Mouse (Mus musculus) gastrocnemius, postnatal 25 days (tissue): ENCODE data around the gene Pla2g2e. TPM values are rescaled to one million over a fixed set of nuclear protein-coding genes. Genes with fewer than 3 reads are reported as not detected.
A peak's percentile ranks its signal among the peaks of the same experiment; 100 is the strongest.
"Not testable (repeated sequence)": the region's sequence is repeated elsewhere in the genome, so short reads cannot be mapped to it uniquely, and the experiment has no call there.

Source experiments
- DNase-seq: peaks from one replicate; pipeline ENCODE4 v3.0.0; 2022
- total RNA-seq, 2 experiments: library from RNA; stranded (reverse); gene quantifications; 1 replicate in 1 of 2; 2 replicates in 1 of 2; pipeline ENCODE4 v1.2.3; 2021

Gene Pla2g2e
- total RNA-seq, 2 experiments from 2014 or later: 0.32 TPM; not detected in 1

DNA sequence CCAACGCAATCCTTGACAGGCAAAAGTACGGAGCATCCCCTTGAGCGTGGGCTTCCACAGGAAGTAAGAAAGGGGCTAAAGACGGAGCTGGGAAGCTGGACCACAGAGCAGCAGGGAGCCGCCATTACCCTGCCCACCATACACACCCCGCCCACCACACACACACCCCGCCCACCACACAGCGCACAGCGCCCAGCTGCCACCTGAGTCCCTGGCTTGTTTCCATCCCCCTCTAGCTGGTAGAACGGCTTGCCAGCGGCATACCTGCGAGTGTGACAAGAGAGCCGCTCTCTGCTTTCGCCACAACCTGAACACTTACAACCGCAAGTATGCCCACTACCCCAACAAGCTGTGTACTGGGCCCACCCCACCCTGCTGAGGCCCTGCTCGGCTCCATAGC lies 4.4 kb downstream of the Pla2g2e start:
- no peak for DNase-seq

DNA sequence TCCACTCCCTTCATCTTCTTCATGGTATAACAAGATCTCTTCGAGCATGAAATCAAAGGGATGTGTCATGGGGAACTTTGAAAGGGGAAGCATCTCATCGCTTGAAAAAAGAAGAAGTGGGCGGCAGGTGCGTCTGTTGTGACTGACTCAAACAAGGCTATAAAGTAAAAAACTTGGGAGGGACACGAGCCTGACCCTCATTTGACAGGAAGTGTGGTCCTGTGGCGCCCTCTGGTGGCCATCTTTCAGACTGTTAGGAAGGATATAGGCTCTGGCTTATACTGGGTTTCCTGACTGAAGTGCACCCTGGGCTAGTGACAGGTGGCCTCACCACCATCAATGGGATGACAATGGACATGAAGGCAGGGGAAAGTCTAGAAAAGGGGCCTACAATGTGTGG lies 6.5 kb downstream of the Pla2g2e start:
- peak; percentile 45 for DNase-seq

DNA sequence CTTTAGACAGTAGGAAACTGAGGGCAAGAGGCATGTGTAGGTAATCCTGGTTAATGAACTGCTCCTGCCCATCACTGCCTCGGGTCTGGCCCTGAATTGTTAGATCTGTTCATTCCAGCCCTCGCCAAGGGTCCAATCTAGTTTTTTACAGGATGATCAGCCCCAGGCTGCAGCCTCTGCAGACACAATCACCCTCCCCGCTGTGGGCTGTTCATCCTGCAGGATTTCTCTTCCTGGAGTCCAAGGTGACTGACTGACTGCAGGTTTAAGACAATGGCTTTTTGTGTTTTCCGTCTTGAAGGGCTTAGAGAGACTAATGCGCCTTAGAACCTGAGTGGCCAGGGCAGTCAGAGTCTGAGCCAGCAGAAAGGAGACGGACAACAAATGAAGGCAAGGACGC lies 11.4 kb downstream of the Pla2g2e start:
- no peak for DNase-seq

DNA sequence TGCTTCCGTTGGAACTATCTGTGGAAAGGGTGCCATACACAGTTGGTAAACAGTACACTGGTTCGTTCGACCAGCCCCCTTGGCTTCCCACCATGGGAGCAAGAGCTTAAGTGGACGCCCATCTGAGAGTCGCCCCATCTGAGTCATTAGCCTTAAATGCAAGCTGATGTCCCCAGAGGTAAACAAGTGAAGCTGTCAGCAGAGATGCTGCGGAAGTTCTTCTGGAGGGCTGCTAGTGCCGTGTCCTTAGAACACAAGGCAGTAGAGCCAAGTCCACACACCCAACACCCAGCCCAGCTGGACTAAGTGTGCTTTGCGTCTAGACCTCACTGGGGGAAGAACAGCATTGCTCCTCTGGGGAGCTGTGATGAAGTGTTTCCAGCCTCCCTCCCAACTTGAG lies 11.9 kb downstream of the Pla2g2e start:
- peak; percentile 53 for DNase-seq

DNA sequence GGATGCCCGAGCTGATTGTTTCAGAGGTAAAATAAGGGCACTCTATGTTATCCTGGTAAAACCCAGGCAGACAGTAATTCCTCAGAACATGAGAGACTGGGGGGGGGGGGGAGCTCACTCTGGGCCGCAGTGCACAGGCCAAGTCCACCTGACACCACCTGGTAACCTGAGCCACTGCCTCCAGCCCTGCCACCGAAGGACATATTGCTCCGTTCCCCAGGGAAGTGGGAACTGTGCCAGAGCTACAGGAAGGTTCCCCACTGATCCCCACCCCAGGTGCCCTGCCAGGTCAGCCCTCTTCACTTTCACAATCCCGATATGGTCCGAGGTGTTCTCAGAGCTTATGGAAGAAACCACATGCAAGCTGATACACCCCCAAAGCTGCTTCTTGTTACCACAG lies 14.9 kb downstream of the Pla2g2e start:
- DNase-seq: no peak

DNA sequence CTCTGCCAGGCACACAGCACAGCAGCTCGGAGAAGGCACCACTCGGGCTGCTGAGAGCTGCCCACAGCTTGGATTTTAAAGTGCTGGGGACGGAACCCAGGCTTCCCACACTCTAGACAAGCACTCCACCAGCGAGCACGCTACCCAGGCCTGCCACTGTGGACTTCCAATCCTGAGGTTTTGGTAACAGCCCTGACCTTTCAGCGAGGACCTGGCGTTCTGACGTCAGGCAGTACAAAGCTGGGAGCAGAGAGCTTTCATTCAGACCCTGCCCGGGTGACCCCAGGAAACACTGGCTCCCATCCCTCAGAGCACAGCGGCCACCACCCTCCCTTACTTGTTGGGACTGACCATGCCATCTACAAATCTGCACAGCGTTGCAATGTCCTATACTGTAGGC lies 16.0 kb downstream of the Pla2g2e start:
- not testable (repeated sequence) for DNase-seq

DNA sequence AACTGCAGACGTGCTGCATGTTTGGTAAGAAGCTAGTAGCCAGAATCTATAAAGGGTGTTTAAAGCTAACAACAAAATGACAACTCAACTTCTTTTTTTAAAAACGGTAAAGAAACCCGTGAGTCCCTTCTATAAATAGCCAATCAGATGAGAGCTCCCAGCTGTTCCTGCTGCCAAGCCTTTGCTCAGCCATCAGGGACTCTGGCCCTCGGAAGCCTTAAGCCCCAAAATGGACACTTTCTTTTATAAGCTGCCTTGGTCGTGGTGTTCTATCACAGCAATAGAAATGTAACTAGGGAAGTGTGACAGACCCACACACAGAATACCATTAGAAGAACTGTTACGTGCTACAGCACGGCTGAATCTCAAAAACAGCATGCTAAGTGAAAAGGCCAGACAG lies 21.6 kb downstream of the Pla2g2e start:
- no peak for DNase-seq

DNA sequence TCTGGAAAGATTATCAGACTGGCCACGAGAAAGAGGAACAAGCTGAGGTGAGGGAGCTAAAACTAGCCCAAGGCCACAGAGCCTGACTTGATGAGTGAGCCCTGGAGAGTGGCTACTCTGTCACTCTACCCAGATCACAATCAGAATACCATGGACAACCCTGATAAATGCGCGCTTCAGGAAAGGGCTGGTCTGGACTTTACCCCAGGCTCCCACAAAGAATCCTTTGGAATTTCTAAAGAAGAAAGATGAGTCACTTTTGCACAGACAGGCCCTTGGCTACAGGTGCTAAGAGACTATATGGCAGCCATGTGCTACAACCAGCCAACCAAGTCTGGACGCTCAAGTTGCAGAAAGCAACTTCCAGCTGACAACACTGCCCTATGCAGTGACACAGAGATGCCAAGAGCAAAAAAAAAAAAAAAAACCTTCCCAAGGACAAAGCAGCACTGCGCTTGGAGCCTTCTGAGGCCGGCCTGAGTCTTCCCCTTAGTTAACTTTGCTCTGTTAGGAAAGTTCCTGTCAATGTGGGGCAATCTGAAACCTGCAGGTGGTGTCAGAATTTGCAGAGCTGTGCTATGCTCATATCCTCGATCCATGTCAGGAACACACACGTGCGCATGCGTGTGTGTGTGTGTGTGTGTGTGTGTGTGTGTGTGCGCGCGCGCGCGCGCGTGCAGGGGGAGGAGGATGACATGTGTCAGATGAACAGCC lies 28.0 kb downstream of the Pla2g2e start:
- DNase-seq: no peak

DNA sequence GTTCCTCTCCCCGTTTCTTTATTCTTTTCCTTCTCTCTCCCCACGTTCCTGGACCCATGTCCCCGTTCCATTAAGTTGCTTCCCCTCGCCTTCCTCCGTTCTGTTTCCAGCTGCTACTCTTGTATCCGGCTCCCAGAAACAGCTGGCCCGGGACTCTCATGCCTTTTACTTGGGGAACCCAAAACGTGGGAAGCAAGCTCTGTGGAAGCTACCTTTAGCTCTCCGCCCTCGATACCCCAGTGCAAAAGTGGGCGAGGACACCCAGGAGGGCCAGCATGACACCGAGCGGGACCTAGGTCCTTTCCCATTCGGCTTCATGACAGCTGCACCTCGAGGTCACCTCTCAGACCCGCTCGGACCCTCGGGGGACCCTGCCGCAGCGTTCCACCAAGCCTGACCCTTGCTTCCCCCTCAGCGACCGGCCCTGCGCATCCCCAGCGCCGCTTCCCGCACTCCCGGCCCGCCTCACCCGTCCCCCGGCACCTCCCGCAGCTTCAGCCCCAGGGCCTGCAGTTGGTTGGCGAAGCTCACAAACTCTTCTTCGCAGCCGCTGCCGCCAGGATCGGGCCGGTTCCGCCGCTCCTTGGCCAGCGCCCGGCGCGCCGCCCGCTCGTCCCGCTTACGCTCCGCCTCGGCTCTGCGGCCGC lies 35.5 kb downstream of the Pla2g2e start:
- DNase-seq: no peak

DNA sequence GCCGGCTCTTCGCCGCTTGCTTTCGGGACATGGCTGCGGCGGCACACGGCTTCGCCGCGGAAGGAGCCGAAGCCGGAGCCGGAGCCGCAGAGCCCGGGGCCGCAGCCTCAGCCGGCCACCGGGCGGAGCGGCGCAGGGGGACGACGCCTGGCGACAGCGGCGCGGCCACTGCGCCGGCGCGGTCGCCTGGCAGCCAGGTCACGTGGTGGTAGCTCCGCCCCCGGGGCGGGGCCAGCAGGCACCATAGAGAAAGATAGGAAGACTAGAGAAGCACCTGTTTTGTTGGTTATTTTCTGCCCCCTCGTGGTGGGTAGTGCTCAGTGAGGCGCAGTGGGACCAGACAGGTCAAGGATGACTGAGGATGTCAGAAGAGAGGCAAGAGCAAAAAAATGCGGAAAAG lies 36.1 kb downstream of the Pla2g2e start, which contains the start of gene Otud3:
TSS of gene Otud3 (minus strand) at position 149 of the 400 bp plus-strand sequence.
- peak; percentile 95 for DNase-seq

DNA sequence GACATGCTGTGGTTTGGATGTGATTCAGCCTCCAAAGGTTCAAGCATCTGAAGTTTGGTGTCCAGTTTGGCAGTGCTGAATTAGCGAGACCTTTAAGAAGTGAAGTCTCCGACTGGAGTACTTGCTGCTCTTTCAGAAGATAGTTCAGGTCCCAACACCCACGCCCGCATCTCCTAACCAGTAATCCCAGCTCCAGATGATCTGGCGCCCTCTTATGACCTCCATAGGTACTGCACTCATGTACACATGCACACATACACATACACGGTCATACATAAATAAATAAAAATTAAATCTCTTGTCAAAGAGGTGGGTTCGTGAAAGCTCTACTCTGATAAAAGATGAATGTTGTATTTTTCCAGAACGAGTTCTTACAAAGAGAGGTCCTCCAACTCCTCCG lies 39.5 kb downstream of the Pla2g2e start:
- no peak for DNase-seq

DNA sequence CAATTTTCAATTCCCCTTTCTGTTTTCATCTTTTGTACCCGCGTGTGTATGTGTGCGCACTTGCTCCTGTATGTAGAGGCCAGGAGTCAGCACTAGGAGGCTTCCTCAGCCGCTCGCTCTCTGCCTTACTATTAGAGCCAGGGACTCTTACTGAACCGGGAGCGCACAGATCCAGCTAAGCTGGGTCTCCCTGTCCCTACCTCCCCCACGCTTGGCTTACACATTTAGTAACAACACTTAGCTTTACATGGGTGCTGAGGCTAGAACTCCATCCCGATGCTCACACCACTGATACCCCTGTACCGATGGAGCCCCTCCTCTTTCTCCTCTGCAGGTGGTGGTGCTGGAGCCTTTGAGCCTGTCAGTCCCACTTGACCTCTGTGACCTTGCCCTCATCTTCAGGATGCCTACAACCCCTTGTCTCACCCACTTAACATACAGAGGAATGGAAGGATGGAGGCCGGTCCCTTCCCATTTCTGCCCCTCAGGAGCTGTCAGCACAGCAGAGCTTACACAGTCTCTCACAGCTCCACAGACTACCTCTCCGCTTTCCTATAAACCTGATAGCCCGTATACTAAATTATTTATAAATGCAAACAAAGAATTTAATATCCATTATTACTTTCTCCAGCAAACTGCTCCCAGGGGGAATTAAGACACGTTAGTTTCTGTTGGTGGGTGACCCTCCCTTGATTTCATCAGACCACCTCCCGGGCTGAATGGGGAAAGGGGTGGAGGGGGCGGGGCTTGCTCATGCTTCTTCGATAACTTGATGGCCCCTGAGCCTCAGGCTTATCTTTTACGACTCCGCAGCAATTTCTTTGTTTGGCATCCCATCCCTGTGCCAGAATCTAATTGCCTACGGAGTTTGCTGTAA lies 43.8 kb downstream of the Pla2g2e start:
- DNase-seq: no peak

DNA sequence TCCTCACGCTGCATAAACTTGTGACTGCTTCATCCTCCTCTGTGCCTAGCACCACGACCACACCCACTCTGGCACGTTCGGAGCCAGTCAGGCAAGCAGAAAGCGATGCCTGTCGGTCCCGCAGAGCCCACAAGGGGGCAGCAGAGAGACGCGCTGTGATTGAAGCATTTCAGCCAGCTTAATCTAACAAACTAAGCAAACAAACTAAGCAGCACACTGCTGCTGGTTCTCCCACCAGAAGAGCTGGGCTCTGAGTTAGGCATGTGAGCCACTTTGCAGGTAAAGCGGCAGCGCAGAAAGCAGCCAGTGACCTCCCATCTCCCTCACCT lies 44.4 kb downstream of the Pla2g2e start:
- peak; percentile 88 for DNase-seq

DNA sequence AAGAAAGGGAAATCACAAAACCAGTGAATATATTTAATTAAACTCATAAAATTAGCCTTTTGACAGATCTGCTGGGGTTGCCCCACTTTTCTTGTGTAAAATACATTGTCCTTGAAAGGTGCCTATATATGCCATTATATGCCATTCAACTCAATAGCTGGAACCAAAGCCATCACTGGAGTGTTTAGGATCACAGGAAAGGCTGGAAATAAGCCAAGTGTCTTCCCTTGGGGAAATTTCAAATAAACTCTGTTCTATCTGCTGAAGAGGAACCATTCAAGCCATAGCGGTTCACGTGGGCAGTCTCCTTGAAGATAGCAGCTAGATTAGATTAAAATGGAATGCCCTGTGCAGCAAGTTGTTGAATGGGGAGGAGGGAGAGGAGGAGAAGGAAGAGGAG lies 47.8 kb downstream of the Pla2g2e start:
- DNase-seq: no peak

Other genes starting within 250 kb of the Pla2g2e start
- gene Vwa5b1, start 242.1 kb upstream of the Pla2g2e start, total RNA-seq: not detected
- not detected for gene Pla2g2c, start 153.2 kb upstream of the Pla2g2e start, total RNA-seq
- gene Ubxn10, start 140.8 kb upstream of the Pla2g2e start, total RNA-seq: under 1 TPM in 1 of 2 experiments, not detected in 1; 0.08 TPM
- not detected for gene Pla2g2f, start 120.3 kb upstream of the Pla2g2e start, total RNA-seq
- under 1 TPM in 1 of 2 experiments, not detected in 1; 0.29 TPM for gene Pla2g2d, start 102.2 kb upstream of the Pla2g2e start, total RNA-seq
- under 1 TPM; 0.75 to 0.79 TPM for gene Pla2g5, start 14.5 kb upstream of the Pla2g2e start, total RNA-seq
- not detected for gene Gm13030, start 4.0 kb upstream of the Pla2g2e start, total RNA-seq
- 10 to 100 TPM; 11.4 to 13.8 TPM for gene Otud3, start 36.0 kb downstream of the Pla2g2e start, total RNA-seq
- not detected for gene Rnf186, start 89.2 kb downstream of the Pla2g2e start, total RNA-seq
- gene Tmco4, start 94.9 kb downstream of the Pla2g2e start, total RNA-seq: 1 to 10 TPM; 4.7 TPM
- not detected for gene Htr6, start 197.6 kb downstream of the Pla2g2e start, total RNA-seq
- gene Nbl1, start 215.1 kb downstream of the Pla2g2e start, total RNA-seq: 10 to 100 TPM; 23.4 to 25.1 TPM